Mouse (Mus musculus) kidney, postnatal 4 days (tissue): ENCODE measurements at regions not wholly inside any gene's neighbourhood (a gene's known extent, or its start where the extent isn't known, plus 50 kb on each side); places are given as distances from the start of the nearest gene placed in this dataset.

Experiments used
- DNase-seq, 2 experiments: peaks; one replicate each; pipeline ENCODE4 v3.0.0; 2021; ENCODE audit warnings: mixed read lengths in 2 of 2

DNA sequence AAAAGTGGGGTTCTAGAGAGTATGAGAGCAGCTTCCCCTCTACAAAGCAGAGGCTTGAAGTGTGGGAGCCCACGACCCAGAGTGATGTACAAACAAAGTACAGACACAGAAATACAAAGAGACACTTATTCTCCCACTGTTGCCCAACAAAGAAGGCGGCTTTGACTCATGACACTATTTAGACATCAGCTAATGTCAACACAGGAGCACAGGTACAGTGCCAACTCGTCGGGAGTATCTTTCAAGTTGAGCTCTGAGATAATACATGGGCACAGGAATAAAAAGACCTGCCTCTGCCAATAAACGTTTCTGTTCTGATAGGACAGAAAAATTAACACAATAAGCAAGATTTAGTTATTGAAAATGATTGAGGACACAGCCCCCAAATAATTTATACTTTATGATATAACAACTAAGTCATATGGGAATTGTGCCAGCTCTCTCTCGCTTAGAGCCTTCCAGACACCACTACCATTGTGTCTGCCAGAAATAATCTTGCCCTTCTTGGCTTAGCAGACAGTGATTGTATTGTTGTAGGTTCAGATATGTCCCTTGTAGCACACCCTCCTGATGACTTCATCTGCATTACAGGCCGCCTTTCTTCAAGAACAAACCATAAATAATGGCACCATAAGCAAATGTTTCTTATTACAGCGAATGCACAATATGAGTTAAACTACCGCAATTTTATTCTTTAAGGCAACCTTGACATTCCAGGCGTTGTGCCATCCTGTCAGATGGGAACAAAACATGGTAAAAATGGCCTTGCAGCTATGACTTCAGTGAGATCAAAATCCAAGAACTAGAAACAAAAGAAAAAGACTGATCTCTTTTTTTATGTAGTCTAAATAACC is 561.1 kb downstream of the Adgrl2 start:
- DNase-seq = no peak

GRCm38 (mm10) chr3:148424089-148424488 is 566.3 kb downstream of the Adgrl2 start:
- no peak for DNase-seq

DNA sequence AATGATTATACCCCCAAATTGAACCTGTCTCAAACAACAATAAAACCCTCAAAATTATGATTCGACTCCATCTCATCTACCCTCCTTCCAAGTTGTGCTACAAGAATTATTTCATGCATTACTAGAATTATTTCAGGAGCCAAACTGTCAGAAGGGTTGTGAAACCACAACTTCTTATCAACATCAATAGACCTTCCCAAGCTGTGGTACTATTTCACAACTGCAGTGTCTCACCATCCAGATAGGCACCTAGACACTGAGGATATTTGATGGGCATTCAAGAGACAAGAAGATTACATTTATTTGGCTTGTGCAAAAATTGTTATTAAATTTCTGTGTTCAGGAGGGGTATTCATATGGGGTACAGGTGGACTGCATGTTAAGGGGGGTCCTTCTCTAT is 567.0 kb downstream of the Adgrl2 start:
- DNase-seq = no peak

DNA sequence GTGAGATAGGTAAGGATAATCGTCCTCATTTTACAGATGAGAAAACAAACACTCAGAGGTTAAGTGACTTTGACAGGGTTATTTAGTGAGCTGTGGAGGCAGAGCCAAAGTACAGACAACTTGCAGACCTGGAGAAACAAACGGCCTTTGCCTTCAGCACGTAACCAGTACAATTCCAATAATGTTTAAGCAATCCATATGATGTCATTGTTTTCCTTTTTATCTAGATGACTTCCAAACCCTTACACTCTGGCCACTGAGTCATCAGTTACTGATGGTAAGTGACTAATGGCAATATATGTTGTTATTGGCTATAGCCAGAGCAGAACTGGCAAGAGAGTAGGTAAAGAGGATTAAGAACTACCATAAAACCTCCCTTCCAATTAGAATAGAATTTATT is 567.6 kb downstream of the Adgrl2 start:
- DNase-seq = no peak

GRCm38 (mm10) chr3:148422205-148422604 is 568.1 kb downstream of the Adgrl2 start:
- DNase-seq = no peak

DNA sequence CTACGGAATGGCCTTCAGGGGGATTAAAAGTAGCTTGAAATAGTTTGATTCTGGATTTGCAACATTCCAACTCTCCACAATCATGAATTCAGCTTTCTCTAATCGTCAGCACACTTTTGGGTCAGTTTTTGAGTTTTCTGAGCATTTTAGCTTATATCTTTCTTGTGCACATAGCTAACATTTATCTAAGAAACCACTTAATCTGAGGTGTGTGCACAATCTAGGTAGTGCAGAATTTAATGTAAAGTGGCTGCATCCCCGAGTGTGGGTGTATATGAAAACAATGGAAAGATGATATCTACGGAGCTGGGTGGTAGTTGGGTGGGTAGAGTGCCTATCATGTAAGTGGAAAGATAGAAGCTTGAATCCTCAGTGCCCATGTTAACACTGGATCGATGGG is 570.1 kb downstream of the Adgrl2 start:
- DNase-seq = no peak

GRCm38 (mm10) chr3:148419462-148420074 is 570.8 kb downstream of the Adgrl2 start:
- no peak for DNase-seq

- DNase-seq = peak; percentile 7 to 16
Measured at GRCm38 (mm10) chr3:148418067-148418466, 572.3 kb downstream of the Adgrl2 start.

GRCm38 (mm10) chr3:148415443-148415842 is 574.9 kb downstream of the Adgrl2 start:
- no peak for DNase-seq

DNA sequence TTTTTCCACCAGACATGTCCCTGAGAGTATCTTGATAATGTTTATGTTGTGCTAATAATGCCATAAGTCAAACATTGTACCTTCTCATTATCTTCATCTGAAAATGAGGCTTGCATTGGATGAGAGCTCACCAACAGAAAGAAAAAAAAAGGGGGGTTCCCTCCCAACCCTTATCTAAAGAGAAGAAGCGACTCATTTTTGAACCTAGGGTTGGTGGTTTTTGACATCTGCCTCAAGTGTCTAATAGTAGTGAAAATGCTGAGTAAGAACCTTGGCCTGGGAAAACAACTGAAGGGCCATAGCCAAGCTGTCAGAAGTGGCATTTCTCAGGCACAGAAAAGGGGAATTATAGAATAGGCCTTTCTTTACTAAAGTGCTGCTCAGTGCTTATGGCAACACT is 577.3 kb downstream of the Adgrl2 start:
- no peak for DNase-seq

- no peak for DNase-seq
Measured at GRCm38 (mm10) chr3:148412191-148412590, 578.2 kb downstream of the Adgrl2 start.

- DNase-seq = no peak
Measured at GRCm38 (mm10) chr3:148398349-148398748, 592.0 kb downstream of the Adgrl2 start.

DNA sequence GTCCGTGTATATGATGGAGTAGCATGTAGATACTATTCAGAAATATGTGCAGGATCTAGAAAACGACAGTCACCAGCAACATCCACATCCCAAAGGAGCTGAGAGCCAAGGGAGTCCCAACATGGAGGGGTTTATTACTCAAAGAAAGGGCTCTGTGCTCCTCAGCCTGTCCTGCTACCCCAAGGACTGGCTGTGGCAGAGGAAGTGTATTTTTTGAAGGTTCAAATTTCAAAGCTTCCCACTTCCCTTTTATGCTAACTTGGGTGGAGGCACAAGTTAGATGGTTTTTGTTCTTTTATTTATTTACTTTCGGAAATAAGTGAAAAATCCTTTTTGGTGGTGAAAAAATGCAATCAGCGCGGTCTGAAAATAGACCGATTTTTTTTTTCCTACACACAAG is 602.8 kb downstream of the Adgrl2 start:
- DNase-seq = no peak

DNA sequence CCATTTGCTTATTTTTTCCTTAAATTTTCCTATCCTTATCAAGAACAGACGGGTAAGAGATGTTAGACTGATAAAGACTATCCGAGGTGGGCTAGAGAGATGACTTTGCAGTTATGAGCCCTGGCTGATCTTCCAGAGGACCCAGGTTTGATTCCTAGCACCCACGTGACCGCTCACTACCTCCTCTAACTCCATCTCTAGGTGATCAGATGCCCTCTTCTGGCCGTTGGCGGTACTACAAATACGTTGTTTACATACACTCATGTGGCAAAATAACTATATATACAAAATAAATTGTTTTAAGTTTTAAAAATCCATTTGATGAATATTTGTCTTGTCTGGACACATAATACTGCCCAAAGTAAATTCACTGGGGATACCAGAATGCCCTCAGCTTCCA is 604.6 kb downstream of the Adgrl2 start:
- DNase-seq = peak; percentile 3 to 4

- no peak for DNase-seq
Measured at GRCm38 (mm10) chr3:148381057-148381456, 609.3 kb downstream of the Adgrl2 start.

- DNase-seq = no peak
Measured at GRCm38 (mm10) chr3:148363331-148363730, 627.0 kb downstream of the Adgrl2 start.

- peak; percentile 48 to 58 for DNase-seq
Measured at GRCm38 (mm10) chr3:148362453-148362864, 627.9 kb downstream of the Adgrl2 start.

- peak; percentile 71 to 79 for DNase-seq
Measured at GRCm38 (mm10) chr3:148343633-148344361, 646.6 kb downstream of the Adgrl2 start.

GRCm38 (mm10) chr3:148343256-148343632 is 647.1 kb downstream of the Adgrl2 start:
- DNase-seq = no peak

DNA sequence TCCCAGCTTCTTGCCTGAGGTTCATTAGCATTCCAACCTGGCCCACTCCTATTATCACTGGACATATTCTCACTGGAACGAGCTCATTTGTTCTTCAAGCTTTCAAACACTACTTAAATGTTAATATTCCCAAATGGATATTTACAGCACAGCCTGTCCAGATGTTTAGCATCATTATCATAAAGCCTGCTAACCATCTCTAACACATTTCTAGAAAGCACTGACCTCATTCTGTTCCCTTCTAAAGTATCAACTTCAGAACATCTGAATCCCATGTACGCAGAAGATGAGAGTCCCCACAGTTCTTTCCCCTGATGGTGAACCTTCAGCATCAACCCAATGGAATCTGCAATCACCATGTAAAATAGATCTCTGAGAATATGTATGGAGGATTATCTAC is 651.1 kb downstream of the Adgrl2 start:
- DNase-seq = no peak

GRCm38 (mm10) chr3:148336640-148337039 is 653.7 kb downstream of the Adgrl2 start:
- DNase-seq = no peak

- DNase-seq = peak; percentile 29 to 37
Measured at GRCm38 (mm10) chr3:148336091-148336511, 654.3 kb downstream of the Adgrl2 start.

GRCm38 (mm10) chr3:148335654-148336053 is 654.7 kb downstream of the Adgrl2 start:
- peak; percentile 26 to 47 for DNase-seq
